Mouse (Mus musculus): ENCODE results near the gene Shc3. TPM values are rescaled to one million over a fixed set of nuclear protein-coding genes. Genes with fewer than 3 reads are reported as not detected.

Shc3 gene
- 98.1 and 106 TPM in 2 replicates for total RNA-seq (2014; rRNA removed)
- polyA plus RNA-seq (2015; fragmentation: Nextera tagmentation; extraction: Ambion mirVana), result 6.8 and 11.6 TPM in 2 replicates

- 2% methylated on average over 36 of the region's 36 CpGs for WGBS
Measured at GRCm38 (mm10) chr13:51568911-51569684, at the start of gene Shc3. Gene Shc3 (minus strand): TSS chr13:51569419.

GRCm38 (mm10) chr13:51618602-51619001, 49.4 kb upstream of the Shc3 start:
- Histone ChIP-seq H3K9me3 (ENCODE audit: low read length) (no peaks in the 10 kb centered on the region), H3K9ac (no peak overlapping the region), H3K4me1 (ENCODE audit: insufficient read depth) (0 out of 2 replicates have a peak, but pooled peaks cover 4% of the 10 kb centered on the region), H3K4me2 (ENCODE audit: low read depth) (no peak overlapping the region), H3K27ac (ENCODE audit: low read depth, low read length) (no peak overlapping the region), H3K4me3 (ENCODE audit: low read depth, low read length) (no peak overlapping the region), H3K36me3 (ENCODE audit: insufficient read depth) (no peaks in the 10 kb centered on the region), H3K27me3 (ENCODE audit: insufficient read depth, low read length) (no peaks in the 10 kb centered on the region)
- ATAC-seq (no peak), DNase-seq (no peak)
- TF ChIP-seq CTCF (IDR thresholded peaks at IDR 0.05; ENCODE audit: low read depth), result no peak
- 24% methylated on average over 7 of the region's 9 CpGs for WGBS

More at GRCm38 (mm10) chr13:51568911-51569684, at the start of gene Shc3:
- TF ChIP-seq CTCF (IDR thresholded peaks at IDR 0.05; ENCODE audit: low read depth), result 0 out of 2 replicates have a peak, but pooled peaks have one; percentile 1
- H3K4me3 ChIP-seq (ENCODE audit: low read depth, low read length), result peak within 1 kb of the TSS; percentile 70
- peaks cover 23% of the 10 kb centered on the region for H3K4me1 ChIP-seq (ENCODE audit: insufficient read depth)
- DNase-seq (peak; percentile 96), ATAC-seq (peak; percentile 93)
- no peaks in the 10 kb centered on the region for H3K9me3 ChIP-seq (ENCODE audit: low read length)
- no peaks in the 10 kb centered on the region for H3K36me3 ChIP-seq (ENCODE audit: insufficient read depth)
- H3K27ac ChIP-seq (ENCODE audit: low read depth, low read length), result peak within 1 kb of the TSS; percentile 94
- peak within 1 kb of the TSS; percentile 95 for H3K4me2 ChIP-seq (ENCODE audit: low read depth)
- H3K27me3 ChIP-seq (ENCODE audit: insufficient read depth, low read length), result no peaks in the 10 kb centered on the region
- peak within 1 kb of the TSS; percentile 81 for H3K9ac ChIP-seq

- Histone ChIP-seq H3K9ac (no peak overlapping the region), H3K4me2 (ENCODE audit: low read depth) (no peak overlapping the region), H3K4me1 (ENCODE audit: insufficient read depth) (0 out of 2 replicates have a peak, but pooled peaks cover 4% of the 10 kb centered on the region), H3K9me3 (ENCODE audit: low read length) (no peaks in the 10 kb centered on the region), H3K4me3 (ENCODE audit: low read depth, low read length) (no peak overlapping the region), H3K27me3 (ENCODE audit: insufficient read depth, low read length) (no peaks in the 10 kb centered on the region), H3K36me3 (ENCODE audit: insufficient read depth) (no peaks in the 10 kb centered on the region), H3K27ac (ENCODE audit: low read depth, low read length) (no peak overlapping the region)
- 15% methylated on average over 6 of the region's 6 CpGs for WGBS
- ATAC-seq (peak; percentile 70), DNase-seq (peak; percentile 91)
- TF ChIP-seq CTCF (IDR thresholded peaks at IDR 0.05; ENCODE audit: low read depth), result peak; percentile 89
Measured at GRCm38 (mm10) chr13:51617861-51618260, 48.6 kb upstream of the Shc3 start.

GRCm38 (mm10) chr13:51617306-51617705, 48.1 kb upstream of the Shc3 start:
- TF ChIP-seq CTCF (IDR thresholded peaks at IDR 0.05; ENCODE audit: low read depth), result no peak
- Histone ChIP-seq H3K4me1 (ENCODE audit: insufficient read depth) (0 out of 2 replicates have a peak, but pooled peaks cover 4% of the 10 kb centered on the region), H3K4me2 (ENCODE audit: low read depth) (no peak overlapping the region), H3K4me3 (ENCODE audit: low read depth, low read length) (no peak overlapping the region), H3K36me3 (ENCODE audit: insufficient read depth) (no peaks in the 10 kb centered on the region), H3K9ac (no peak overlapping the region), H3K27ac (ENCODE audit: low read depth, low read length) (no peak overlapping the region), H3K27me3 (ENCODE audit: insufficient read depth, low read length) (no peaks in the 10 kb centered on the region), H3K9me3 (ENCODE audit: low read length) (no peaks in the 10 kb centered on the region)
- peak; percentile 13; the same call in 1 of the 2 replicates for ATAC-seq
- WGBS, result 33% methylated on average over 1 of the region's 1 CpGs
- peak; percentile 34 for DNase-seq

- Histone ChIP-seq H3K4me3 (ENCODE audit: low read depth, low read length) (no peak overlapping the region; the same call in 1 of the 2 replicates), H3K36me3 (ENCODE audit: insufficient read depth) (no peaks in the 10 kb centered on the region), H3K9ac (no peak overlapping the region), H3K27me3 (ENCODE audit: insufficient read depth, low read length) (no peaks in the 10 kb centered on the region), H3K27ac (ENCODE audit: low read depth, low read length) (no peak overlapping the region; the same call in 1 of the 2 replicates), H3K4me1 (ENCODE audit: insufficient read depth) (0 out of 2 replicates have a peak, but pooled peaks cover 4% of the 10 kb centered on the region), H3K9me3 (ENCODE audit: low read length) (no peaks in the 10 kb centered on the region), H3K4me2 (ENCODE audit: low read depth) (no peak overlapping the region)
- peak; percentile 73 for DNase-seq
- peak; percentile 72 for ATAC-seq
- WGBS, result 5% methylated on average over 12 of the region's 12 CpGs
- no peak for TF ChIP-seq CTCF (IDR thresholded peaks at IDR 0.05; ENCODE audit: low read depth)
Measured at GRCm38 (mm10) chr13:51616417-51617044, 47.3 kb upstream of the Shc3 start.

DNA sequence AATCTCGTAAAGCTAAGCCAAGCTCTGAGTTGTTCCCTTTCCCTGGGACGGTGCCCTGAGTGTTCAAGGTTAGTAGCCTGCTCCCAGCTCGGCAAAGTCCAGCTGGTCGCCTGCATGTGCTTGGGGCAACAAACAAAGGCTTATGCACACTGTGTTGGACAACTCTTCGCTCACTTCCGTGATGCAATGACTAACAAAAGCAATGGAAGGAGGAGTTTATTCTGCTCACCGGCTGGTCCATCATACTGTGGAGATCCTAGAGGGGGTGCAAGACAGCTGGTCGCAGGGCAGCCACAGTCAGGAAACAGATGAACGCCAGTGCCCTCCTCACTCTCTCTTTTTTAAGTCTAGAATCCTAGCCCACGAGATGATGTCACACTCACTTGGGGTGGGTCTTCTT, 46.6 kb upstream of the Shc3 start:
- no peak for DNase-seq
- 46% methylated on average over 10 of the region's 10 CpGs for WGBS
- Histone ChIP-seq H3K9me3 (ENCODE audit: low read length) (no peaks in the 10 kb centered on the region), H3K27ac (ENCODE audit: low read depth, low read length) (no peak overlapping the region), H3K4me3 (ENCODE audit: low read depth, low read length) (no peak overlapping the region), H3K27me3 (ENCODE audit: insufficient read depth, low read length) (no peaks in the 10 kb centered on the region), H3K4me1 (ENCODE audit: insufficient read depth) (peaks cover 9% of the 10 kb centered on the region; the same call in 1 of the 2 replicates), H3K9ac (no peak overlapping the region), H3K36me3 (ENCODE audit: insufficient read depth) (no peaks in the 10 kb centered on the region), H3K4me2 (ENCODE audit: low read depth) (no peak overlapping the region)
- TF ChIP-seq CTCF (IDR thresholded peaks at IDR 0.05; ENCODE audit: low read depth), result no peak
- no peak for ATAC-seq
